Mouse (Mus musculus): ENCODE measurements at regions not wholly inside any gene's neighbourhood (a gene's known extent, or its start where the extent isn't known, plus 50 kb on each side); places are given as distances from the start of the nearest gene placed in this dataset.

- ATAC-seq (ENCODE audit: extremely low read depth, insufficient number of reproducible peaks, low FRiP score, poor library complexity, severe bottlenecking) = no peak
- Histone ChIP-seq H3K36me3 (replicated peaks) (no peaks in the 10 kb centered on the region), H3K27me3 (ENCODE audit: insufficient read depth, low read length) (no peaks in the 10 kb centered on the region), H3K4me1 (ENCODE audit: insufficient read depth, low read depth, low read length) (no peaks in the 10 kb centered on the region), H3K4me3 (ENCODE audit: low read depth, low read length) (no peak overlapping the region), H3K9me3 (replicated peaks) (peaks cover 84% of the 10 kb centered on the region)
- DNase-seq (ENCODE audit: low spot score) = no peak
- TF ChIP-seq POLR2AphosphoS5 (IDR thresholded peaks at IDR 0.05; ENCODE audit: insufficient replicate concordance, low read depth, low read length) (no peak), TAL1 (conservative IDR thresholded peaks at IDR 0.05; ENCODE audit: low read depth, low read length) (no peak), GATA1 (IDR thresholded peaks at IDR 0.05; ENCODE audit: borderline replicate concordance, low read length) (no peak), GATA2 (IDR thresholded peaks at IDR 0.05; ENCODE audit: borderline replicate concordance, low read depth, low read length) (no peak), CTCF (IDR thresholded peaks at IDR 0.05; ENCODE audit: low read depth, low read length) (no peak)
Measured at GRCm38 (mm10) chr4:152895076-152895475, 417.4 kb upstream of the Kcnab2 start.

GRCm38 (mm10) chr4:152892997-152893396 is 415.3 kb upstream of the Kcnab2 start:
- no peaks in the 10 kb centered on the region for H3K4me1 ChIP-seq (ENCODE audit: insufficient read depth, low read depth, low read length)
- no peak overlapping the region; the same call in 1 of the 2 replicates for H3K4me3 ChIP-seq (ENCODE audit: low read depth, low read length)
- DNase-seq (ENCODE audit: low spot score) (no peak), ATAC-seq (ENCODE audit: extremely low read depth, insufficient number of reproducible peaks, low FRiP score, poor library complexity, severe bottlenecking) (no peak)
- H3K27me3 ChIP-seq (ENCODE audit: insufficient read depth, low read length) = no peaks in the 10 kb centered on the region
- TF ChIP-seq CTCF (IDR thresholded peaks at IDR 0.05; ENCODE audit: low read depth, low read length) = no peak
- H3K9me3 ChIP-seq (replicated peaks) = peaks cover 87% of the 10 kb centered on the region
- no peaks in the 10 kb centered on the region for H3K36me3 ChIP-seq (replicated peaks)

- DNase-seq (ENCODE audit: low spot score) = no peak
- no peak for TF ChIP-seq GATA2 (IDR thresholded peaks at IDR 0.05; ENCODE audit: borderline replicate concordance, low read depth, low read length)
- TF ChIP-seq POLR2AphosphoS5 (IDR thresholded peaks at IDR 0.05; ENCODE audit: insufficient replicate concordance, low read depth, low read length) = no peak
- TF ChIP-seq CTCF (IDR thresholded peaks at IDR 0.05; ENCODE audit: low read depth, low read length) = no peak
- no peak for TF ChIP-seq GATA1 (IDR thresholded peaks at IDR 0.05; ENCODE audit: borderline replicate concordance, low read length)
- ATAC-seq (ENCODE audit: extremely low read depth, insufficient number of reproducible peaks, low FRiP score, poor library complexity, severe bottlenecking) = no peak
- H3K4me1 ChIP-seq (ENCODE audit: insufficient read depth, low read depth, low read length) = no peaks in the 10 kb centered on the region
- no peak overlapping the region for H3K4me3 ChIP-seq (ENCODE audit: low read depth, low read length)
- H3K36me3 ChIP-seq (replicated peaks) = no peaks in the 10 kb centered on the region
- H3K9me3 ChIP-seq (replicated peaks) = peaks cover 86% of the 10 kb centered on the region
- H3K27me3 ChIP-seq (ENCODE audit: insufficient read depth, low read length) = no peaks in the 10 kb centered on the region
Measured at GRCm38 (mm10) chr4:152889211-152889610, 411.5 kb upstream of the Kcnab2 start.

GRCm38 (mm10) chr4:152888306-152888705 is 410.6 kb upstream of the Kcnab2 start:
- Histone ChIP-seq H3K27me3 (ENCODE audit: insufficient read depth, low read length) (no peaks in the 10 kb centered on the region), H3K4me3 (ENCODE audit: low read depth, low read length) (no peak overlapping the region), H3K36me3 (replicated peaks) (no peaks in the 10 kb centered on the region), H3K4me1 (ENCODE audit: insufficient read depth, low read depth, low read length) (no peaks in the 10 kb centered on the region), H3K9me3 (replicated peaks) (peaks cover 93% of the 10 kb centered on the region)
- DNase-seq (ENCODE audit: low spot score) (no peak), ATAC-seq (ENCODE audit: extremely low read depth, insufficient number of reproducible peaks, low FRiP score, poor library complexity, severe bottlenecking) (no peak)
- TF ChIP-seq TAL1 (conservative IDR thresholded peaks at IDR 0.05; ENCODE audit: low read depth, low read length) = no peak
- TF ChIP-seq GATA1 (IDR thresholded peaks at IDR 0.05; ENCODE audit: borderline replicate concordance, low read length) = no peak
- no peak for TF ChIP-seq POLR2AphosphoS5 (IDR thresholded peaks at IDR 0.05; ENCODE audit: insufficient replicate concordance, low read depth, low read length)
- TF ChIP-seq CTCF (IDR thresholded peaks at IDR 0.05; ENCODE audit: low read depth, low read length) = no peak
- no peak for TF ChIP-seq GATA2 (IDR thresholded peaks at IDR 0.05; ENCODE audit: borderline replicate concordance, low read depth, low read length)

- no peak for ATAC-seq (ENCODE audit: extremely low read depth, insufficient number of reproducible peaks, low FRiP score, poor library complexity, severe bottlenecking)
- no peaks in the 10 kb centered on the region for H3K27me3 ChIP-seq (ENCODE audit: insufficient read depth, low read length)
- DNase-seq (ENCODE audit: low spot score) = no peak
- H3K36me3 ChIP-seq (replicated peaks) = no peaks in the 10 kb centered on the region
- no peak overlapping the region for H3K4me3 ChIP-seq (ENCODE audit: low read depth, low read length)
- no peak for TF ChIP-seq TAL1 (conservative IDR thresholded peaks at IDR 0.05; ENCODE audit: low read depth, low read length)
- TF ChIP-seq GATA2 (IDR thresholded peaks at IDR 0.05; ENCODE audit: borderline replicate concordance, low read depth, low read length) = no peak
- no peak for TF ChIP-seq POLR2AphosphoS5 (IDR thresholded peaks at IDR 0.05; ENCODE audit: insufficient replicate concordance, low read depth, low read length)
- H3K9me3 ChIP-seq (replicated peaks) = peaks cover 87% of the 10 kb centered on the region
- H3K4me1 ChIP-seq (ENCODE audit: insufficient read depth, low read depth, low read length) = no peaks in the 10 kb centered on the region
Measured at GRCm38 (mm10) chr4:152886773-152887172, 409.1 kb upstream of the Kcnab2 start.

- Histone ChIP-seq H3K27me3 (ENCODE audit: insufficient read depth, low read length) (no peaks in the 10 kb centered on the region), H3K36me3 (replicated peaks) (no peaks in the 10 kb centered on the region), H3K9me3 (replicated peaks) (peaks cover 86% of the 10 kb centered on the region), H3K4me3 (ENCODE audit: low read depth, low read length) (no peak overlapping the region), H3K4me1 (ENCODE audit: insufficient read depth, low read depth, low read length) (no peaks in the 10 kb centered on the region)
- TF ChIP-seq CTCF (IDR thresholded peaks at IDR 0.05; ENCODE audit: low read depth, low read length) (no peak), TAL1 (conservative IDR thresholded peaks at IDR 0.05; ENCODE audit: low read depth, low read length) (no peak), POLR2AphosphoS5 (IDR thresholded peaks at IDR 0.05; ENCODE audit: insufficient replicate concordance, low read depth, low read length) (no peak), GATA1 (IDR thresholded peaks at IDR 0.05; ENCODE audit: borderline replicate concordance, low read length) (no peak), GATA2 (IDR thresholded peaks at IDR 0.05; ENCODE audit: borderline replicate concordance, low read depth, low read length) (no peak)
- ATAC-seq (ENCODE audit: extremely low read depth, insufficient number of reproducible peaks, low FRiP score, poor library complexity, severe bottlenecking) (no peak), DNase-seq (ENCODE audit: low spot score) (no peak)
Measured at GRCm38 (mm10) chr4:152881433-152881930, 403.8 kb upstream of the Kcnab2 start.

GRCm38 (mm10) chr4:152880368-152880767 is 402.7 kb upstream of the Kcnab2 start:
- peak; percentile 85; the same call in 1 of the 2 replicates for TF ChIP-seq POLR2AphosphoS5 (IDR thresholded peaks at IDR 0.05; ENCODE audit: insufficient replicate concordance, low read depth, low read length)
- no peak for TF ChIP-seq GATA1 (IDR thresholded peaks at IDR 0.05; ENCODE audit: borderline replicate concordance, low read length)
- TF ChIP-seq TAL1 (conservative IDR thresholded peaks at IDR 0.05; ENCODE audit: low read depth, low read length) = no peak
- no peak for TF ChIP-seq GATA2 (IDR thresholded peaks at IDR 0.05; ENCODE audit: borderline replicate concordance, low read depth, low read length)
- no peak for TF ChIP-seq CTCF (IDR thresholded peaks at IDR 0.05; ENCODE audit: low read depth, low read length)
- H3K9me3 ChIP-seq (replicated peaks) = peaks cover 86% of the 10 kb centered on the region
- no peaks in the 10 kb centered on the region for H3K36me3 ChIP-seq (replicated peaks)
- DNase-seq (ENCODE audit: low spot score) = no peak
- no peaks in the 10 kb centered on the region for H3K4me1 ChIP-seq (ENCODE audit: insufficient read depth, low read depth, low read length)
- ATAC-seq (ENCODE audit: extremely low read depth, insufficient number of reproducible peaks, low FRiP score, poor library complexity, severe bottlenecking) = no peak
- peak overlapping the region; percentile 57 for H3K4me3 ChIP-seq (ENCODE audit: low read depth, low read length)
- H3K27me3 ChIP-seq (ENCODE audit: insufficient read depth, low read length) = no peaks in the 10 kb centered on the region

Measured in G1E (cell line).